Mouse (Mus musculus) gastrocnemius, postnatal 36 days (tissue): ENCODE measurements around the gene Gm43951. TPM values are rescaled to one million over a fixed set of nuclear protein-coding genes. Genes with fewer than 3 reads are reported as not detected.
"Not testable (repeated sequence)": the region's sequence is repeated elsewhere in the genome, so short reads cannot be mapped to it uniquely, and the experiment has no call there.

Experiments
- DNase-seq, 2 experiments: peaks; one replicate each; pipeline ENCODE4 v3.0.0; 2022
- intact Hi-C: fragments of 180-260 bp; cut with DNase I; formaldehyde crosslinking; loops from one replicate; pipeline ENCODE4 v1.15.1; 2025
- total RNA-seq, 2 experiments: library from RNA; stranded (reverse); gene quantifications; 2 replicates each; pipeline ENCODE4 v1.2.3; 2021

The Gm43951 gene
- total RNA-seq, 2 experiments from 2014 or later = 0.07 to 0.23 TPM

GRCm38 (mm10) chr11:72207204-72207833 lies 679 bp upstream of the Gm43951 start, which contains the start of the genes 4933427D14Rik and Txndc17:
4933427D14Rik (minus strand) TSS chr11:72207459.
Txndc17 (plus strand) TSS chr11:72207547.
- peak; percentile 80 to 83 for DNase-seq
- intact Hi-C loops = loop anchor here (10.0 kb wide), 1 partner anchor 153 kb away; no protein-coding TSS in a partner anchor

- intact Hi-C loops = loop anchor here (10.0 kb wide), 1 partner anchor 150 kb away; no protein-coding TSS in a partner anchor
- DNase-seq = no peak
These were observed 1.4 kb downstream of the Gm43951 start for GRCm38 (mm10) chr11:72205256-72205655.

DNA sequence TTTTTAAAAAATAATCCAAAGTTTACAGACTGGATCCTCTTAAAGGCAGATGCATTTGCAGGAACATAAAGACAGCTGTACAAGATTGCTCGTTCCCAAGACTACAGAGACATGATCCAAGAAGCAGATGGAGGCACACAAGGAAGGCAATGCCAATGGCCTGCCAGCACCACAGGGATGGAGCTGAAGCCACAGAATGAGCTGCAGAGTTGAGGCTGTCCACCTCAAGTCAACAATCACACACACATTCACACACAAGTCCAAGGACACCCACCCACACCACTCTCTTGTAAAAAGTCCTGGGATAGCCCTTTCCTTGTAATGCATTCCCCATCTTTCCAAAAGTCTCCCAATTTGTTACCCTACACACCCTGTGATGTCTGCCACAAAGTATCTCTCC lies 3.2 kb downstream of the Gm43951 start:
- intact Hi-C loops = loop anchor here (10.0 kb wide), 1 partner anchor 149 kb away; no protein-coding TSS in a partner anchor
- DNase-seq = no peak

GRCm38 (mm10) chr11:72196506-72196905 lies 10.1 kb downstream of the Gm43951 start:
- intact Hi-C loops = no loop called here
- no peak for DNase-seq

GRCm38 (mm10) chr11:72194259-72194658 lies 12.4 kb downstream of the Gm43951 start:
- no peak for DNase-seq
- intact Hi-C loops = no loop called here

- intact Hi-C loops = no loop called here
- DNase-seq = no peak
These were observed 15.8 kb downstream of the Gm43951 start for GRCm38 (mm10) chr11:72190857-72191256.

- DNase-seq = no peak
- intact Hi-C loops = no loop called here
These were observed 22.4 kb downstream of the Gm43951 start for GRCm38 (mm10) chr11:72184252-72184651.

GRCm38 (mm10) chr11:72181136-72181535 lies 25.5 kb downstream of the Gm43951 start:
- intact Hi-C loops = no loop called here
- no peak for DNase-seq

DNA sequence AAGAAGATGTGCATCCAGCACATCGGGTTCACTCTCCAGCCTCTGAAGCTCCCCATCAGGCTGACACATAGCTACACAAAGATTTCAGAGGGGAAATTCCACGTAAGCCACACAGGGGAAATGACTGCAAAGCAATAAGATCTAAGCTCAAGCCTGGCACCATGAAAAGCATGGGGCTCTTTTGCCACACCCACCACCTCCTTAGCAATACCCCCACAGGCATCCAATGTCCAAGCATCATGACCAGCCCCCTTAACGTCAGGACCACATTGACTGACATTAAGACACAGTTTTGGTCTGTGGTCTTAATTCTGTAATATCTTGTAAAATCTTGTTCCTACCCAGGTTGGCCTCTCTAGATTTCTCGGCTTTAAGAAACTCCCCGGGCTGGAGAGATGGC lies 26.1 kb downstream of the Gm43951 start:
- intact Hi-C loops = no loop called here
- DNase-seq = no peak

DNA sequence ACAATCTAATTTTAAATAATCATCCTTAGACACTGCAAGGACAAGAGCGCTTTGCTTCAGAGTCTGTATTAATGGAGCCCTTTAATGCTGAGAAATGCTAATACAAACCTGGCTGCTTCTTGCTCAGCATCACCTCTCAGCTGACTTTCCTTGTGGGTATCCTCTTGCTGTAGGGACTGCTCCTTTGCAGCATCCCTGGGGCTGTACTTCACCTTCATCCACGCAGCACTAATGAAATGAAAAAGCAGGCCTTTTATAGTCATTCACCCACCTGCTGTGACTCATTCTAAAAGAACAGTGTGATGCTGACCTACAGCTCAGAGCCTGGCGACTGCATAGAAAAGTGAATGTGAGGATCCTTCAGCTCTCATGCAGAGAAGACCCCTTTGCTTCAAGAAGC lies 30.1 kb downstream of the Gm43951 start:
- intact Hi-C loops = no loop called here
- DNase-seq = no peak

DNA sequence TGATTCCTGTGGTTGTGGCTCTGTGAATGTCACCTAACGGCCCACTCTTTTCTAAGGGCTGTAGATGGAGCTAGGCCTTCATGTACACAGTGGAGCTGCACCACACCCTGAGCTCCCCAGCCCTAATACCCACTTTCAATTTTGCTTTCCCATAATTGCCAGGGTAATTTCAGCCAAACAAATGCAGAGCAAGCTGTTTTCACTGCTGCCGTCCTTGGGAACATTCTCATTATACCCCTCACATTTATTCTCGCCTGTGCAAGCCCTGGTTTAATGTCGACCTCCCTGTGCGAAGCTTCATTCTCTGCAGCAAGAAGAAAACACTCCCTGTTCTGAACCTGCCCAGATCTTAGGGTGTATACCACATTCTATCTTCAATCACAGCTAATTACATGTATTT lies 30.7 kb downstream of the Gm43951 start:
- DNase-seq = no peak
- intact Hi-C loops = no loop called here

- DNase-seq = no peak
- intact Hi-C loops = no loop called here
These were observed 31.9 kb downstream of the Gm43951 start for GRCm38 (mm10) chr11:72174721-72175120.

GRCm38 (mm10) chr11:72173506-72173905 lies 33.1 kb downstream of the Gm43951 start:
- no peak for DNase-seq
- intact Hi-C loops = no loop called here

DNA sequence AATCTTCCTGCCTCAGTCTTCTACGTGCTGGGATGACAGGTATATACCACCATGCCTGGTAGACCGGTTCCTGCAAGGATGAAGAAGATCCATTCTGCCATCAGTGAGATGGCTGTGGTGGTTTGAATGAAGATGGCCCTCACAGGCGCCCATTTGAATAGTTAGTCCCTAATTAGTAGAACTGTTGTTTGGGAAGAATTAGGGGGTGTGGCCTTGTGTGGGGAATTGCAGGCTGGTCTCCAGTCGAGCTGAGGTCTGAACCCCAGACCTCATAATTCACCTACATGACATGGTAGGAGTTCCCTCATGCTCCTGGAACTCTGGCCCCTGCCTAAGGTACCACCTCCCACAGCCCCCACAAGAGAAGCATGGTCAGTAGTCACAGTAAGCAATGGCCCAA lies 34.7 kb downstream of the Gm43951 start:
- intact Hi-C loops = not testable (repeated sequence)

DNA sequence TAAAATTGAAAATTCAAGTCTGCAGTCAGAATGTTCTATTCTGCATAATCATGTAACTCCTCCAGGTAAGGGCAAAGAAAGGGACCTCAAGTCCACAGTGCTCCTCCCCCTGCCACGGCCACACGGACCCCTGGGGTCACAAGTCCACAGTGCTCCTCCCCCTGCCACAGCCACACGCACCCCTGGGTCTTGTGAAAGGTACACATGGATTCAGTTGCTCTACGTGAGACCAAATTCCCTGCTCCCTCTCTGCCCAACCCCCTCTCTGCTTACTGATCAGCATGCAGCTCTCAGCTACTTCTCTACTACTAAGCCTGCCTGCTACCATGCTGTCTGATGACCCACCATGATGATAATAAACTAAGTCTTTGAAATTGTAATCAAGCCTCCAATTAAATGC lies 36.8 kb downstream of the Gm43951 start:
- intact Hi-C loops = no loop called here
- no peak for DNase-seq

More for the DNA sequence above, 34.7 kb downstream of the Gm43951 start:
- not testable (repeated sequence) for DNase-seq

- no peak for DNase-seq
- intact Hi-C loops = no loop called here
These were observed 43.4 kb downstream of the Gm43951 start for GRCm38 (mm10) chr11:72163198-72163597.

- intact Hi-C loops = no loop called here
- DNase-seq = no peak
These were observed 50.0 kb downstream of the Gm43951 start for GRCm38 (mm10) chr11:72156624-72157023.

GRCm38 (mm10) chr11:72155981-72156428 lies 50.6 kb downstream of the Gm43951 start:
- DNase-seq = no peak
- intact Hi-C loops = no loop called here

- DNase-seq = no peak
- intact Hi-C loops = no loop called here
These were observed 51.3 kb downstream of the Gm43951 start for GRCm38 (mm10) chr11:72155186-72155980.
